Mouse (Mus musculus): ENCODE results near the gene Siah1b. TPM values are rescaled to one million over a fixed set of nuclear protein-coding genes. Genes with fewer than 3 reads are reported as not detected.

Gene Siah1b
- total RNA-seq, 1 experiment = 29.9 TPM

GRCm38 (mm10) chrX:164102198-164102597 lies 25.9 kb upstream of the Siah1b start:
- DNase-seq (ENCODE audit: low read depth, low spot score) = no peak
- H3K4me1 ChIP-seq (ENCODE audit: control insufficient read depth in 2 of 2, insufficient read depth in 2 of 2, low read length in 2 of 2, poor library complexity in 1 of 2) = no peaks in the 10 kb centered on the region
- H3K4me3 ChIP-seq (ENCODE audit: insufficient read depth in 1 of 2, low read depth in 1 of 2, low read length in 2 of 2, poor library complexity in 1 of 2, severe bottlenecking in 1 of 2) = no peak overlapping the region
- in situ Hi-C loops (cut with MboI; ENCODE audit: low sequenced_read_pairs in 2 of 2, unreplicated experiment in 2 of 2) = no loop called here
- TF ChIP-seq MAFK (IDR thresholded peaks at IDR 0.05; ENCODE audit: insufficient read depth, low read depth, low read length) = no peak
- TF ChIP-seq ZNF384 (IDR thresholded peaks at IDR 0.05; ENCODE audit: low read depth, low read length) = no peak
- TF ChIP-seq CHD2 (IDR thresholded peaks at IDR 0.05; ENCODE audit: low read depth, low read length) = no peak
- TF ChIP-seq HCFC1 (IDR thresholded peaks at IDR 0.05; ENCODE audit: borderline replicate concordance, insufficient read depth, low read length) = no peak
- no peak for TF ChIP-seq ZC3H11A (IDR thresholded peaks at IDR 0.05; ENCODE audit: borderline replicate concordance, low read depth, low read length)
- H3K27ac ChIP-seq (ENCODE audit: insufficient read depth, low read depth, low read length, poor library complexity, severe bottlenecking) = no peak overlapping the region
- no peaks in the 10 kb centered on the region for H3K36me3 ChIP-seq (ENCODE audit: control insufficient read depth, insufficient read depth, low read length, poor library complexity, severe bottlenecking)
- no peak overlapping the region for H3K9ac ChIP-seq (ENCODE audit: insufficient read depth, low read depth, low read length, poor library complexity, severe bottlenecking)
- no peaks in the 10 kb centered on the region for H3K9me3 ChIP-seq (ENCODE audit: control insufficient read depth, insufficient read depth, low read depth, low read length)

- Histone ChIP-seq H3K27ac (ENCODE audit: insufficient read depth, low read depth, low read length, poor library complexity, severe bottlenecking) (no peak overlapping the region), H3K9me3 (ENCODE audit: control insufficient read depth, insufficient read depth, low read depth, low read length) (no peaks in the 10 kb centered on the region), H3K4me1 (ENCODE audit: control insufficient read depth in 2 of 2, insufficient read depth in 2 of 2, low read length in 2 of 2, poor library complexity in 1 of 2) (no peaks in the 10 kb centered on the region), H3K36me3 (ENCODE audit: control insufficient read depth, insufficient read depth, low read length, poor library complexity, severe bottlenecking) (no peaks in the 10 kb centered on the region), H3K4me3 (ENCODE audit: insufficient read depth in 1 of 2, low read depth in 1 of 2, low read length in 2 of 2, poor library complexity in 1 of 2, severe bottlenecking in 1 of 2) (no peak overlapping the region), H3K9ac (ENCODE audit: insufficient read depth, low read depth, low read length, poor library complexity, severe bottlenecking) (no peak overlapping the region)
- in situ Hi-C loops (cut with MboI; ENCODE audit: low sequenced_read_pairs in 2 of 2, unreplicated experiment in 2 of 2) = no loop called here
- TF ChIP-seq MAFK (IDR thresholded peaks at IDR 0.05; ENCODE audit: insufficient read depth, low read depth, low read length) (no peak), CHD2 (IDR thresholded peaks at IDR 0.05; ENCODE audit: low read depth, low read length) (no peak), ZC3H11A (IDR thresholded peaks at IDR 0.05; ENCODE audit: borderline replicate concordance, low read depth, low read length) (no peak), ZNF384 (IDR thresholded peaks at IDR 0.05; ENCODE audit: low read depth, low read length) (no peak), HCFC1 (IDR thresholded peaks at IDR 0.05; ENCODE audit: borderline replicate concordance, insufficient read depth, low read length) (no peak)
- DNase-seq (ENCODE audit: low read depth, low spot score) = no peak
Observed at GRCm38 (mm10) chrX:164101483-164101882, 25.2 kb upstream of the Siah1b start.

DNA sequence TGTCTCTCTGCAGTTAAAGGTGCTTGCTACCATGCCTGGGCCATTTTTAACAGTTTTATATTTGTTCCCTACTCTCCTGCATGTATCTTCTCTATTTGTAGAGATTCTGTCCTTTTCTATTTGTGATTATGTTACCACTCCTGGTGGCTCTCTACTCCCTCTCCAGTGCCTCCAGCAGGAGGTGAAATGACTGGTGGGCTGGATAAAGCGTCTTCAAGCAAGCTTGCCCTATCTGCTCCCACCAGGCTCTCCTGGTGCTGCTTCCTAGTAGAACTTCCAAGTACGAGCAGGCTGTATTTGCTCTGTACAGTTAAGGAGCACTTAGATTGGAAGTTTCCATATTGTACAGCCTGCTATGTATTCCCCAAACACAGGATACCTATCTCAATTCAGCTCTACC lies 19.5 kb upstream of the Siah1b start:
- in situ Hi-C loops (cut with MboI; ENCODE audit: low sequenced_read_pairs in 2 of 2, unreplicated experiment in 2 of 2) = no loop called here
- H3K36me3 ChIP-seq (ENCODE audit: control insufficient read depth, insufficient read depth, low read length, poor library complexity, severe bottlenecking) = no peaks in the 10 kb centered on the region
- no peak overlapping the region for H3K9ac ChIP-seq (ENCODE audit: insufficient read depth, low read depth, low read length, poor library complexity, severe bottlenecking)
- no peak overlapping the region for H3K27ac ChIP-seq (ENCODE audit: insufficient read depth, low read depth, low read length, poor library complexity, severe bottlenecking)
- no peaks in the 10 kb centered on the region for H3K4me1 ChIP-seq (ENCODE audit: control insufficient read depth in 2 of 2, insufficient read depth in 2 of 2, low read length in 2 of 2, poor library complexity in 1 of 2)
- no peak overlapping the region for H3K4me3 ChIP-seq (ENCODE audit: insufficient read depth in 1 of 2, low read depth in 1 of 2, low read length in 2 of 2, poor library complexity in 1 of 2, severe bottlenecking in 1 of 2)
- H3K9me3 ChIP-seq (ENCODE audit: control insufficient read depth, insufficient read depth, low read depth, low read length) = no peaks in the 10 kb centered on the region
- no peak for TF ChIP-seq CHD2 (IDR thresholded peaks at IDR 0.05; ENCODE audit: low read depth, low read length)
- TF ChIP-seq ZC3H11A (IDR thresholded peaks at IDR 0.05; ENCODE audit: borderline replicate concordance, low read depth, low read length) = no peak
- TF ChIP-seq MAFK (IDR thresholded peaks at IDR 0.05; ENCODE audit: insufficient read depth, low read depth, low read length) = no peak
- no peak for TF ChIP-seq HCFC1 (IDR thresholded peaks at IDR 0.05; ENCODE audit: borderline replicate concordance, insufficient read depth, low read length)
- no peak for TF ChIP-seq ZNF384 (IDR thresholded peaks at IDR 0.05; ENCODE audit: low read depth, low read length)
- no peak for DNase-seq (ENCODE audit: low read depth, low spot score)

- TF ChIP-seq MAFK (IDR thresholded peaks at IDR 0.05; ENCODE audit: insufficient read depth, low read depth, low read length) (no peak), HCFC1 (IDR thresholded peaks at IDR 0.05; ENCODE audit: borderline replicate concordance, insufficient read depth, low read length) (no peak), CHD2 (IDR thresholded peaks at IDR 0.05; ENCODE audit: low read depth, low read length) (no peak), ZNF384 (IDR thresholded peaks at IDR 0.05; ENCODE audit: low read depth, low read length) (no peak), ZC3H11A (IDR thresholded peaks at IDR 0.05; ENCODE audit: borderline replicate concordance, low read depth, low read length) (no peak)
- no peak overlapping the region for H3K27ac ChIP-seq (ENCODE audit: insufficient read depth, low read depth, low read length, poor library complexity, severe bottlenecking)
- H3K9ac ChIP-seq (ENCODE audit: insufficient read depth, low read depth, low read length, poor library complexity, severe bottlenecking) = no peak overlapping the region
- no peaks in the 10 kb centered on the region for H3K9me3 ChIP-seq (ENCODE audit: control insufficient read depth, insufficient read depth, low read depth, low read length)
- DNase-seq (ENCODE audit: low read depth, low spot score) = no peak
- no peaks in the 10 kb centered on the region for H3K36me3 ChIP-seq (ENCODE audit: control insufficient read depth, insufficient read depth, low read length, poor library complexity, severe bottlenecking)
- H3K4me1 ChIP-seq (ENCODE audit: control insufficient read depth in 2 of 2, insufficient read depth in 2 of 2, low read length in 2 of 2, poor library complexity in 1 of 2) = no peaks in the 10 kb centered on the region
- H3K4me3 ChIP-seq (ENCODE audit: insufficient read depth in 1 of 2, low read depth in 1 of 2, low read length in 2 of 2, poor library complexity in 1 of 2, severe bottlenecking in 1 of 2) = no peak overlapping the region
- in situ Hi-C loops (cut with MboI; ENCODE audit: low sequenced_read_pairs in 2 of 2, unreplicated experiment in 2 of 2) = no loop called here
Observed at GRCm38 (mm10) chrX:164093435-164093834, 17.1 kb upstream of the Siah1b start.
